Mouse (Mus musculus) intestine, postnatal 0 days (tissue): Measurements from ENCODE around the gene Cacul1. TPM values are rescaled to one million over a fixed set of nuclear protein-coding genes. Genes with fewer than 3 reads are reported as not detected.
A peak's percentile ranks its signal among the peaks of the same experiment; 100 is the strongest.

ENCODE experiments used
- ATAC-seq: fragments of 200-750 bp; cut with Nextera tagmentation; 2 replicates; pipeline ENCODE4 v1.8.0; 2017; ENCODE audit warnings: mild to moderate bottlenecking, moderate TSS enrichment, moderate library complexity
- H3K27ac ChIP-seq: fragments of 300-500 bp; sonication (generic); 2 replicates; pipeline ENCODE4 v1.5.1; 2014; ENCODE audit warnings: mild to moderate bottlenecking, low read depth, low read length, moderate library complexity
- H3K27me3 ChIP-seq: fragments of 300-500 bp; sonication (generic); replicated peaks from 2 replicates; pipeline ENCODE4 v1.6.1; 2014; ENCODE audit warnings: low read length, mixed read lengths; ENCODE audit not compliant: control insufficient read depth, insufficient read depth
- H3K36me3 ChIP-seq: fragments of 300-500 bp; sonication (generic); 2 replicates; pipeline ENCODE4 v1.6.1; 2014; ENCODE audit warnings: mild to moderate bottlenecking, moderate library complexity; ENCODE audit not compliant: control insufficient read depth, insufficient read depth
- H3K4me1 ChIP-seq: fragments of 300-500 bp; sonication (generic); replicated peaks from 2 replicates; pipeline ENCODE4 v1.6.1; 2014; ENCODE audit warnings: antibody characterized with exemption, low read length, mixed read lengths; ENCODE audit not compliant: control insufficient read depth, insufficient read depth
- H3K4me2 ChIP-seq: fragments of 300-500 bp; sonication (generic); replicated peaks from 2 replicates; pipeline ENCODE4 v1.6.1; 2014; ENCODE audit warnings: low read depth, mild to moderate bottlenecking, moderate library complexity
- H3K4me3 ChIP-seq: fragments of 300-500 bp; sonication (generic); 2 replicates; pipeline ENCODE4 v1.5.1; 2014; ENCODE audit warnings: low read depth, low read length
- H3K9ac ChIP-seq: fragments of 300-500 bp; sonication (generic); 2 replicates; pipeline ENCODE4 v1.6.1; 2014; ENCODE audit warnings: mild to moderate bottlenecking, low read depth, low read length
- H3K9me3 ChIP-seq: fragments of 300-500 bp; sonication (generic); 2 replicates; pipeline ENCODE4 v1.6.1; 2016; ENCODE audit warnings: mixed run types; ENCODE audit not compliant: control insufficient read depth
- CTCF ChIP-seq: sonication (generic); IDR thresholded peaks from 2 replicates; pipeline ENCODE4 v1.5.1; 2016; ENCODE audit warnings: low read depth, mild to moderate bottlenecking, control low read depth, antibody characterized with exemption, moderate library complexity
- WGBS: fragments of 180-500 bp; shearing (Covaris S2); extraction: QIAGEN DNeasy Blood & Tissue Kit; methylation state at CpG from one replicate; pipeline ENCODE4 v1.1.7; 2014; 5-methylcytosine and 5-hydroxymethylcytosine counted together
- polyA plus RNA-seq: library from polyadenylated mRNA; unstranded; fragments of >200 nt; fragmentation: Nextera tagmentation; extraction: Ambion mirVana; gene quantifications from 2 replicates; pipeline ENCODE4 v1.2.1, GENCODE M21; 2015

Cacul1 gene
- polyA plus RNA-seq, 1 experiment from 2014 or later, result 11.8 TPM

DNA sequence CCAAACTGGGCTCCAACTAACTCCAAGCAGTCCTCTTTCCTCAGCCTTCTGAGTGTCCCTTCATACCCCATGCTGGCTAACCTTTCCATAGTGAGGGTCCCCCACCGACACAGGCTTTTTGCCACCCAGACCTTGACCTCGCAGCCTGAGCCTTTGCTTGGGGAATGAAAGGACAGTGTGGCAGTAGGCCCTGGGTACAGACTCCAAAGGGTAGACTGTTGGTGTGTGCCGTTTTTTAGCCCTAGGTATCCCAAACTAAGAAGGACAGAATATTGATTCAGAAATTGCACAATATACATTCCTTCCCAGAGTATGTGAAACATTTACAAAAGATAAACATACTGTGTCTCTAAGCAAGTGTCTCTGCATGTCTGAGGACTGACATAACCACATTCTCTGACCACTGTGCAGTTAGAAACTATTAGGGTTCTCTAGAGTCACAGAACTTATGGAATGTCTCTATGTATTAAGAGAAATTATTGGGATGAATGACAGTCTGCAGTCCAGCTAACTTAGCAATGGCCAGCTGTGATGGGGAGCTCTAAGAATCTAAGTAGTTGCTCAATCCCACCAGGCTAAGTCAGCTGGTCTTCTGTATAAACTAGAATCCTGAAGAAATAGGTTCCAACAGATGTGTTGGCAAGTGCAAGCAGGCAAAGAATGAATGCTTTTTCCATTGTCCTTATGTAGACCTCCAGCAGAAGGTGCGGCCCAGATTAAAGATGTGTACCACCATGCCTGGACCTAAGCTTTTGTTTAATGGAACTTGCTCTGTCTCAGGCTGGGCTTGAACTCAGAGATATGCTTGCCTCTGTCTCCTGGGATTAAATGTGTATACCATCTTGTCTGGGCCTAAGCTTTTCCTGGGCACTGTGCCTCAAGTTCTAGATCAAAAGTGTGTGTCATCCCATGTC is 809 bp upstream of the Cacul1 start:
- 26% methylated on average over 4 of the region's 4 CpGs for WGBS
- Histone ChIP-seq H3K4me1 (no peaks in the 10 kb centered on the region; the same call in 1 of the 2 replicates), H3K4me2 (peak overlapping the region; percentile 76), H3K4me3 (peak overlapping the region; percentile 96), H3K9me3 (no peaks in the 10 kb centered on the region), H3K27ac (peak overlapping the region; percentile 91), H3K9ac (peak overlapping the region; percentile 38; the same call in 1 of the 2 replicates), H3K27me3 (no peaks in the 10 kb centered on the region), H3K36me3 (no peaks in the 10 kb centered on the region)
- TF ChIP-seq CTCF, result no peak
- ATAC-seq, result peak; percentile 44

DNA sequence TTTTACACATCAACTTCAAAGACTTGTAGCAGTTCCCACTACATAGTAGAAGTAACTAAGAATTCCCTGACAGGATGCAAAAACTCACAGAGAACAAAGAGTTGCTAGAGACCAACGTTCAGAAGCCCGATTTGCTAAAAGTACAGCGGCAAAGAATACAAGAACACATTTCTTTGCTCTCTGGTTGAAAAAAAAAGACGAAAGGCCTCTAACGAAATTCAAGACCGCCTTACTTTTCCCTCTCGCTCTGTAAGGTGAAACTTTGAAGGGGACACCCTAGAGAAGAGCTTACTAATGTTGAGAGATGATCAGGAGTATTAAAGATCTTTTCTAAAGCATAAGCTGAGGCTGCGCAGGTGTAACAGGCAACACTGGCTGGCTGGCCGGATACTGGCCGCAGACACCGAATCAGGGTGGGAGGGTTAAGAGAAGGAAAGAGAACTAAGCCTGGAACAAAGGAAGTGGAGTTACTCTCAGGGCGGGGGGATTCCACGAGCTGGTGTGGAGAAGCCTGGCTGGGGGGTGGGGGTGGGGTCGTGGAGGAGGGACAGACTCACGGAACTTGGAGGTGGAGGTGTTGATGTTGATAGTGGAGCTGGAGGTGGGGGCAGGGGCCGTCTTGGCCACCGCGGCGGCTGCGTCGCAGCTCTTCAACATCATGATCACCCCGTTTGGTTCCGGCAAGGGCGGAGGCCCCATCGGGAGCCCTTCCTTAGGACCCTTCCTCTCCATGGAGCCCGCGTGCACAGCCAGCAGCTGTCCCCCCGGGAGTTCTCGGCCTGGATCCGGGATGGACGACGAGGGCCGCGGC is 849 bp downstream of the Cacul1 start:
- Histone ChIP-seq H3K27ac (peak overlapping the region; percentile 93), H3K9ac (peak overlapping the region; percentile 91), H3K4me1 (no peaks in the 10 kb centered on the region; the same call in 1 of the 2 replicates), H3K27me3 (no peaks in the 10 kb centered on the region), H3K4me2 (peak overlapping the region; percentile 76), H3K36me3 (no peaks in the 10 kb centered on the region), H3K4me3 (peak overlapping the region; percentile 96), H3K9me3 (no peaks in the 10 kb centered on the region)
- TF ChIP-seq CTCF, result no peak
- WGBS, result under 1% methylated on average over 30 of the region's 34 CpGs
- no peak; the same call in 1 of the 2 replicates for ATAC-seq

DNA sequence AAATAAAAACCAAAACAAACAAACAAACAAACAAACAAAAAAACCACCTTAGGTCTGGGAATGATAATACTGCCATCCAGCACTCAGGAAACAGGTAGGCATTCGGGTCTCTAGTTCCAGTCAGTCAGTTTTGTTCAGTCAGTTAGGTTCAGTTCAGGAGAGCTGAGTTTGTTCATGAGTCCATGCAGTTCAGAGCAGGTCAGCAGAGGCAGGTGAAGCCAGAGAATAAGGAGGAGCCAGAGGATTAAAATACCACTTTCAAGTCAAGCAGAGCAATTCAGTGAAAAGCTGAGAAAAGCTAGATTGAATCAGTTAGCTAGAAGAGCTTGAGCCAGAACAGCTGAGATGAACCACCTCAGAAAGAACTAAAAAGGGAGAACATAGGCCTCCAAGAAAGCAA is 4.1 kb downstream of the Cacul1 start:
- Histone ChIP-seq H3K4me2 (0 out of 2 replicates have a peak overlapping the region, but pooled peaks have one; percentile 10), H3K4me1 (no peaks in the 10 kb centered on the region; the same call in 1 of the 2 replicates), H3K27me3 (no peaks in the 10 kb centered on the region), H3K9ac (no peak overlapping the region), H3K9me3 (no peaks in the 10 kb centered on the region), H3K4me3 (no peak overlapping the region), H3K36me3 (peaks cover 6% of the 10 kb centered on the region; the same call in 1 of the 2 replicates), H3K27ac (no peak overlapping the region)
- no peak for ATAC-seq
- 82% methylated on average over 1 of the region's 1 CpGs for WGBS
- no peak for TF ChIP-seq CTCF

DNA sequence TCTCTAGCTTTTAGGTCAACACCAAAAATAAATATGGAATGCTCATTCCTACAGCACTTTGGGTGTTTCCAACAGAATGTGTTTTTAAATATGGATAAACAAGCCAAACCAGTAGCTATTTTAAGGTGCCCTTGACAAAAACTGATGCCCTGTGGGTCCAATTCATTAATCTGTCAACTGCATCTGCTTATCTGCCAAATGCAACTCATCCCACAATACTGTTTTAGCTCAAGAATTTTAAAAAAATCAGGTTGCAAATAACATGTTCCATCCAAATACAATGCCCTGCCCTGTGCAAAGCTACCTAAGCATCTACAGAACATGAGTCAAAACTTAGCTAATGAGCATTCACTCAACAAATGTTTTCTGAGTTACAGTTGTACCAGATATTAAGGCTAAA is 20.3 kb downstream of the Cacul1 start:
- Histone ChIP-seq H3K4me3 (no peak overlapping the region), H3K4me2 (no peak overlapping the region), H3K4me1 (no peaks in the 10 kb centered on the region), H3K9ac (no peak overlapping the region), H3K27ac (no peak overlapping the region), H3K36me3 (peaks cover 8% of the 10 kb centered on the region; the same call in 1 of the 2 replicates), H3K27me3 (no peaks in the 10 kb centered on the region), H3K9me3 (no peaks in the 10 kb centered on the region)
- no peak for TF ChIP-seq CTCF
- no peak for ATAC-seq

DNA sequence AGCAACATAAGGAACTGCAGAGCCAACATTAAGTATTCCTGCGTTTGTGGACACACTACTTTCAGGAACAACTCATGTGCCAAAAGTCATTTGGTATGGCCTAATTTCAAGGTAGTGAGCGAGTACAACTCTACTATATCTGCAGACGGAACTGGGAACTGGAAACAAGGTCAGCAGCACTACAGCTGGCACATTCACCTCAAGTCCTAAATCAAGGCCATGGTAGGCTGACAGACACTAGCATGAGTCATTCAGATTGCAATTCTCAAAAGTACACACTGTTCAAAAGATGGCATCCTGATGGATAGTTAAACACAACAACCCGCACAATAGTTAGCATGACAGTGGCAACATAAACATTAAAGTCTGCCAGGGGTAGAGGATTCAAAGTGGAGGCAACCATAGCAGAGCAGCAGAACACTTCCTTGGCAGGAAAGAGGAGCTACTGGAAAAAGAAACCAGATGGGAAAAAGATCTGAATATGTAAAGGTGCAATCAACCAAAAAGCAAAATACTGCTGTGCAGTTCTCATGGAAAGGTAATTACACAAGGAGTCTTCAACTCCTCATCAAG is 25.9 kb downstream of the Cacul1 start:
- 67% methylated on average over 4 of the region's 4 CpGs for WGBS
- no peak for TF ChIP-seq CTCF
- H3K27ac ChIP-seq, result no peak overlapping the region

GRCm38 (mm10) chr19:60553501-60553900 is 27.3 kb downstream of the Cacul1 start:
- Histone ChIP-seq H3K9ac (no peak overlapping the region), H3K4me1 (no peaks in the 10 kb centered on the region), H3K4me3 (no peak overlapping the region), H3K4me2 (no peak overlapping the region), H3K36me3 (peaks cover 6% of the 10 kb centered on the region; the same call in 1 of the 2 replicates), H3K9me3 (no peaks in the 10 kb centered on the region), H3K27ac (no peak overlapping the region), H3K27me3 (no peaks in the 10 kb centered on the region)
- TF ChIP-seq CTCF, result peak; percentile 76
- no peak for ATAC-seq

More for the DNA sequence above, 25.9 kb downstream of the Cacul1 start:
- H3K9me3 ChIP-seq, result no peaks in the 10 kb centered on the region
- ATAC-seq, result no peak
- no peak overlapping the region for H3K4me2 ChIP-seq
- no peak overlapping the region for H3K4me3 ChIP-seq
- no peak overlapping the region for H3K9ac ChIP-seq
- H3K4me1 ChIP-seq, result no peaks in the 10 kb centered on the region
- H3K27me3 ChIP-seq, result no peaks in the 10 kb centered on the region
- peaks cover 6% of the 10 kb centered on the region; the same call in 1 of the 2 replicates for H3K36me3 ChIP-seq
